Mouse (Mus musculus) heart, adult 2 months (tissue): ENCODE measurements around the gene Numb.
A peak's percentile ranks its signal among the peaks of the same experiment; 100 is the strongest.

Experiments
- CTCF ChIP-seq: fragments of 200-600 bp; IDR thresholded peaks from 2 replicates; pipeline ENCODE4 v1.8.1; 2022; ENCODE audit warnings: antibody characterized with exemption, mild to moderate bottlenecking, moderate library complexity
- POLR2A ChIP-seq: fragments of 200-500 bp; IDR thresholded peaks from 2 replicates; pipeline ENCODE4 v1.6.1; 2011; ENCODE audit warnings: mild to moderate bottlenecking, low read depth, low read length, control low read depth; ENCODE audit not compliant: insufficient read depth

GRCm38 (mm10) chr12:83947260-83947811 is 25.6 kb upstream of the Numb start:
- TF ChIP-seq CTCF (no peak), POLR2A (peak; percentile 38; the same call in 1 of the 2 replicates)
